Mouse (Mus musculus) MEL (cell line): ENCODE measurements around the gene Zfp131. TPM values are rescaled to one million over a fixed set of nuclear protein-coding genes. Genes with fewer than 3 reads are reported as not detected.

Experiments used
- DNase-seq: peaks from one replicate; pipeline ENCODE4 v3.0.0; 2011; ENCODE audit warnings: low read depth, low spot score
- H3K27ac ChIP-seq: 2 replicates; pipeline ENCODE4 v1.5.1; 2012; ENCODE audit warnings: low read depth, mild to moderate bottlenecking, control low read depth, low read length, moderate library complexity; ENCODE audit not compliant: control insufficient read depth
- H3K27me3 ChIP-seq, 2 experiments: fragments of 150-350 bp in 1 of 2; sonication (generic) in 1 of 2; 2 replicates each; pipeline ENCODE4 v1.6.1; 2012; ENCODE audit warnings: low read length in 2 of 2, mild to moderate bottlenecking in 2 of 2, improper control_type of control experiment in 1 of 2, moderate library complexity in 1 of 2; ENCODE audit not compliant: insufficient read depth in 2 of 2, control insufficient read depth in 1 of 2
- H3K36me3 ChIP-seq, 2 experiments: 2 replicates each; pipeline ENCODE4 v1.6.1; 2012 to 2014; ENCODE audit warnings: low read length in 2 of 2, improper control_type of control experiment in 1 of 2, inconsistent platforms in 1 of 2, mild to moderate bottlenecking in 1 of 2; ENCODE audit not compliant: insufficient read depth in 2 of 2, control insufficient read depth in 1 of 2
- H3K4me1 ChIP-seq, 2 experiments: fragments of 150-350 bp in 1 of 2; sonication (generic) in 1 of 2; 2 replicates each; pipeline ENCODE4 v1.6.1; 2012; ENCODE audit warnings: low read length in 2 of 2, improper control_type of control experiment in 1 of 2, mild to moderate bottlenecking in 1 of 2; ENCODE audit not compliant: insufficient read depth in 2 of 2, control insufficient read depth in 1 of 2
- H3K4me3 ChIP-seq, 2 experiments: fragments of 150-350 bp in 1 of 2; sonication (generic) in 1 of 2; 2 replicates each; pipeline ENCODE4 v1.5.1; 2012; ENCODE audit warnings: low read depth in 2 of 2, low read length in 2 of 2, mild to moderate bottlenecking in 2 of 2, moderate library complexity in 2 of 2, control low read depth in 1 of 2, improper control_type of control experiment in 1 of 2; ENCODE audit not compliant: control insufficient read depth in 1 of 2, insufficient read depth in 1 of 2
- H3K79me2 ChIP-seq: 2 replicates; pipeline ENCODE4 v1.6.1; 2012; ENCODE audit warnings: mild to moderate bottlenecking, low read length, moderate library complexity; ENCODE audit not compliant: control insufficient read depth, poor library complexity, insufficient read depth
- H3K9ac ChIP-seq: 2 replicates; pipeline ENCODE4 v1.6.1; 2012; ENCODE audit warnings: low read depth, mild to moderate bottlenecking, control low read depth, low read length, moderate library complexity; ENCODE audit not compliant: control insufficient read depth, poor library complexity, severe bottlenecking
- H3K9me3 ChIP-seq: fragments of 150-350 bp; sonication (generic); replicated peaks from 2 replicates; pipeline ENCODE4 v1.6.1; 2012; ENCODE audit warnings: mild to moderate bottlenecking, low read length, improper control_type of control experiment, moderate library complexity; ENCODE audit not compliant: insufficient read depth
- CHD2 ChIP-seq: IDR thresholded peaks from 2 replicates; pipeline ENCODE4 v1.6.1; 2011; ENCODE audit warnings: low read length, improper control_type of control experiment
- ELF1 ChIP-seq: IDR thresholded peaks from 2 replicates; pipeline ENCODE4 v1.6.1; 2014; ENCODE audit warnings: low read depth, mild to moderate bottlenecking, inconsistent platforms, low read length, improper control_type of control experiment, moderate library complexity
- EP300 ChIP-seq, 2 experiments: IDR thresholded peaks; 2 replicates each; pipeline ENCODE4 v1.6.1; 2011; ENCODE audit warnings: improper control_type of control experiment in 2 of 2, low read length in 2 of 2, low read depth in 1 of 2, mild to moderate bottlenecking in 1 of 2
- ETS1 ChIP-seq: IDR thresholded peaks from 2 replicates; pipeline ENCODE4 v1.6.1; 2012; ENCODE audit warnings: low read depth, mild to moderate bottlenecking, inconsistent platforms, low read length, improper control_type of control experiment, moderate library complexity
- GABPA ChIP-seq: IDR thresholded peaks from 2 replicates; pipeline ENCODE4 v1.6.1; 2012; ENCODE audit warnings: low read depth, mild to moderate bottlenecking, inconsistent platforms, low read length, improper control_type of control experiment, moderate library complexity
- GATA1 ChIP-seq: IDR thresholded peaks from 2 replicates; pipeline ENCODE4 v1.6.1; 2011; ENCODE audit warnings: low read depth, low read length, improper control_type of control experiment
- JUND ChIP-seq: IDR thresholded peaks from 2 replicates; pipeline ENCODE4 v1.6.1; 2011; ENCODE audit warnings: low read depth, mild to moderate bottlenecking, improper control_type of control experiment, low read length
- MAFK ChIP-seq: IDR thresholded peaks from 2 replicates; pipeline ENCODE4 v1.6.1; 2011; ENCODE audit warnings: low read depth, mild to moderate bottlenecking, low read length, improper control_type of control experiment, borderline replicate concordance
- MAZ ChIP-seq: IDR thresholded peaks from 2 replicates; pipeline ENCODE4 v1.6.1; 2012; ENCODE audit warnings: low read depth, mild to moderate bottlenecking, inconsistent platforms, low read length, improper control_type of control experiment
- MEF2A ChIP-seq: IDR thresholded peaks from 2 replicates; pipeline ENCODE4 v1.6.1; 2014; ENCODE audit warnings: low read depth, mild to moderate bottlenecking, inconsistent platforms, low read length, improper control_type of control experiment; ENCODE audit not compliant: poor library complexity, insufficient replicate concordance, severe bottlenecking; ENCODE audit errors: extremely low read depth
- MXI1 ChIP-seq: IDR thresholded peaks from 2 replicates; pipeline ENCODE4 v1.6.1; 2011; ENCODE audit warnings: mild to moderate bottlenecking, low read depth, low read length, improper control_type of control experiment
- MYB ChIP-seq: IDR thresholded peaks from 2 replicates; pipeline ENCODE4 v1.6.1; 2011; ENCODE audit warnings: mild to moderate bottlenecking, low read depth, low read length, improper control_type of control experiment
- NELFE ChIP-seq: IDR thresholded peaks from 2 replicates; pipeline ENCODE4 v1.6.1; 2011; ENCODE audit warnings: low read depth, low read length, improper control_type of control experiment
- NRF1 ChIP-seq: IDR thresholded peaks from 2 replicates; pipeline ENCODE4 v1.6.1; 2014; ENCODE audit warnings: low read depth, mild to moderate bottlenecking, inconsistent platforms, low read length, improper control_type of control experiment, moderate library complexity; ENCODE audit not compliant: poor library complexity, insufficient read depth, severe bottlenecking
- RAD21 ChIP-seq: IDR thresholded peaks from 2 replicates; pipeline ENCODE4 v1.6.1; 2011; ENCODE audit warnings: mild to moderate bottlenecking, low read depth, low read length, improper control_type of control experiment
- RCOR1 ChIP-seq: IDR thresholded peaks from 2 replicates; pipeline ENCODE4 v1.6.1; 2012; ENCODE audit warnings: low read depth, mild to moderate bottlenecking, inconsistent platforms, low read length, improper control_type of control experiment
- TBP ChIP-seq: IDR thresholded peaks from 2 replicates; pipeline ENCODE4 v1.8.0; 2011; ENCODE audit warnings: low read depth, low read length, improper control_type of control experiment
- TCF12 ChIP-seq: IDR thresholded peaks from 2 replicates; pipeline ENCODE4 v1.6.1; 2014; ENCODE audit warnings: low read depth, mild to moderate bottlenecking, inconsistent platforms, low read length, improper control_type of control experiment, moderate library complexity
- UBTF ChIP-seq: IDR thresholded peaks from 2 replicates; pipeline ENCODE4 v1.6.1; 2012; ENCODE audit warnings: low read depth, mild to moderate bottlenecking, inconsistent platforms, low read length, improper control_type of control experiment, moderate library complexity, borderline replicate concordance; ENCODE audit not compliant: insufficient read depth
- USF1 ChIP-seq: IDR thresholded peaks from 2 replicates; pipeline ENCODE4 v1.6.1; 2014; ENCODE audit warnings: low read depth, mild to moderate bottlenecking, inconsistent platforms, low read length, improper control_type of control experiment, moderate library complexity
- USF2 ChIP-seq, 2 experiments: IDR thresholded peaks; 2 replicates each; pipeline ENCODE4 v1.6.1; 2011 to 2012; ENCODE audit warnings: improper control_type of control experiment in 2 of 2, low read length in 2 of 2, borderline replicate concordance in 1 of 2, inconsistent platforms in 1 of 2, low read depth in 1 of 2, mild to moderate bottlenecking in 1 of 2; ENCODE audit not compliant: insufficient read depth in 1 of 2
- ZC3H11A ChIP-seq: IDR thresholded peaks from 2 replicates; pipeline ENCODE4 v1.6.1; 2012; ENCODE audit warnings: low read depth, mild to moderate bottlenecking, inconsistent platforms, low read length, improper control_type of control experiment
- ZKSCAN1 ChIP-seq: IDR thresholded peaks from 2 replicates; pipeline ENCODE4 v1.6.1; 2012; ENCODE audit warnings: low read depth, mild to moderate bottlenecking, inconsistent platforms, low read length, improper control_type of control experiment, moderate library complexity
- ZNF384 ChIP-seq: IDR thresholded peaks from 2 replicates; pipeline ENCODE4 v1.6.1; 2012; ENCODE audit warnings: low read depth, mild to moderate bottlenecking, inconsistent platforms, low read length, improper control_type of control experiment
- polyA plus RNA-seq, 2 experiments: library from polyadenylated mRNA; stranded (reverse) in 1 of 2; unstranded in 1 of 2; fragments of >175 nt in 1 of 2; fragments of >200 nt in 1 of 2; gene quantifications; 2 replicates each; pipeline versions ENCODE4 v1.2.1 to v1.2.4; 2012; ENCODE audit warnings: low replicate concordance in 2 of 2, low read depth in 1 of 2; ENCODE audit not compliant: insufficient read length in 2 of 2, insufficient read depth in 1 of 2, missing spikeins in 1 of 2
- total RNA-seq: library from RNA; depleted of rRNA; stranded (reverse); fragments of 300-350 nt; gene quantifications from 2 replicates; pipeline ENCODE4 v1.2.3, GENCODE M21; 2012

The Zfp131 gene
- total and polyA plus RNA-seq, 3 experiments, result 40.3 to 250 (median 152) TPM

GRCm38 (mm10) chr13:119746930-119747329 is 43.8 kb downstream of the Zfp131 start:
- H3K79me2 ChIP-seq, result no peaks in the 10 kb centered on the region; the same call in 1 of the 2 replicates
- H3K9me3 ChIP-seq, result no peaks in the 10 kb centered on the region
- peak; percentile 65 for TF ChIP-seq ETS1
- no peak for TF ChIP-seq MYB
- TF ChIP-seq ZKSCAN1, result no peak
- TF ChIP-seq NRF1, result no peak
- no peak for TF ChIP-seq GABPA
- peak; percentile 77 for TF ChIP-seq TCF12
- TF ChIP-seq JUND, result no peak
- no peak for TF ChIP-seq ZNF384
- 0 out of 2 replicates have a peak, but pooled peaks have one; percentile 39 for TF ChIP-seq RCOR1
- no peak for TF ChIP-seq MAZ
- no peak for TF ChIP-seq RAD21
- no peak for TF ChIP-seq CHD2
- no peak for TF ChIP-seq ELF1
- no peak for TF ChIP-seq UBTF
- TF ChIP-seq NELFE, result no peak
- TF ChIP-seq TBP, result no peak
- no peak for TF ChIP-seq USF1
- no peak for TF ChIP-seq MAFK
- peak; percentile 76 to 77 for TF ChIP-seq EP300 (IDR thresholded peaks at IDR 0.05; ENCODE audit: low read depth in 1 of 2, low read length in 2 of 2)
- TF ChIP-seq MEF2A, result 0 out of 2 replicates have a peak, but pooled peaks have one; percentile 51
- no peak for TF ChIP-seq MXI1
- TF ChIP-seq ZC3H11A, result no peak
- TF ChIP-seq GATA1, result peak; percentile 81
- TF ChIP-seq USF2 (IDR thresholded peaks at IDR 0.05; ENCODE audit: borderline replicate concordance in 1 of 2, insufficient read depth in 1 of 2, low read depth in 1 of 2, low read length in 2 of 2), result no peak
- H3K27ac ChIP-seq, result no peak overlapping the region
- no peak overlapping the region for H3K4me3 ChIP-seq
- H3K36me3 ChIP-seq, result peaks cover 0 to 20% of the 10 kb centered on the region in 2 experiments; a peak in 2 of 4 replicates
- H3K9ac ChIP-seq, result no peak overlapping the region
- DNase-seq, result peak; percentile 45
- H3K4me1 ChIP-seq, result peaks cover 7 to 19% of the 10 kb centered on the region in 2 experiments
- no peaks in the 10 kb centered on the region for H3K27me3 ChIP-seq
